Mouse (Mus musculus) MEL (cell line): ENCODE results near the gene Scn8a.

Experiments
- CHD1 ChIP-seq: IDR thresholded peaks from 2 replicates; pipeline ENCODE4 v1.6.1; 2012; ENCODE audit warnings: low read depth, mild to moderate bottlenecking, inconsistent platforms, low read length, improper control_type of control experiment
- CTCF ChIP-seq, 3 experiments: IDR thresholded peaks in 2 of 3; conservative IDR thresholded peaks in 1 of 3; 2 replicates each; pipeline ENCODE4 v1.5.1; 2011 to 2012; ENCODE audit warnings: low read length in 3 of 3, low read depth in 2 of 3, mild to moderate bottlenecking in 2 of 3, improper control_type of control experiment in 1 of 3, inconsistent platforms in 1 of 3, mixed read lengths in 1 of 3, moderate library complexity in 1 of 3; ENCODE audit not compliant: control insufficient read depth in 1 of 3, insufficient read depth in 1 of 3, poor library complexity in 1 of 3, severe bottlenecking in 1 of 3
- EP300 ChIP-seq, 2 experiments: IDR thresholded peaks; 2 replicates each; pipeline ENCODE4 v1.6.1; 2011; ENCODE audit warnings: improper control_type of control experiment in 2 of 2, low read length in 2 of 2, low read depth in 1 of 2, mild to moderate bottlenecking in 1 of 2
- GATA1 ChIP-seq: IDR thresholded peaks from 2 replicates; pipeline ENCODE4 v1.6.1; 2011; ENCODE audit warnings: low read depth, low read length, improper control_type of control experiment
- MAX ChIP-seq: IDR thresholded peaks from 2 replicates; pipeline ENCODE4 v1.6.1; 2011; ENCODE audit warnings: low read length, improper control_type of control experiment
- MEF2A ChIP-seq: IDR thresholded peaks from 2 replicates; pipeline ENCODE4 v1.6.1; 2014; ENCODE audit warnings: low read depth, mild to moderate bottlenecking, inconsistent platforms, low read length, improper control_type of control experiment; ENCODE audit not compliant: poor library complexity, insufficient replicate concordance, severe bottlenecking; ENCODE audit errors: extremely low read depth
- MXI1 ChIP-seq: IDR thresholded peaks from 2 replicates; pipeline ENCODE4 v1.6.1; 2011; ENCODE audit warnings: mild to moderate bottlenecking, low read depth, low read length, improper control_type of control experiment
- POLR2A ChIP-seq, 2 experiments: IDR thresholded peaks; 2 replicates each; pipeline ENCODE4 v1.6.1; 2011 to 2012; ENCODE audit warnings: low read length in 2 of 2, mild to moderate bottlenecking in 2 of 2, control low read depth in 1 of 2, improper control_type of control experiment in 1 of 2, low read depth in 1 of 2, moderate library complexity in 1 of 2; ENCODE audit not compliant: control insufficient read depth in 1 of 2, insufficient read depth in 1 of 2, poor library complexity in 1 of 2
- TCF12 ChIP-seq: IDR thresholded peaks from 2 replicates; pipeline ENCODE4 v1.6.1; 2014; ENCODE audit warnings: low read depth, mild to moderate bottlenecking, inconsistent platforms, low read length, improper control_type of control experiment, moderate library complexity

- TF ChIP-seq POLR2A (IDR thresholded peaks at IDR 0.05; ENCODE audit: control insufficient read depth in 1 of 2, insufficient read depth in 1 of 2, low read depth in 1 of 2, low read length in 2 of 2, poor library complexity in 1 of 2) (no peak), TCF12 (no peak), CTCF (IDR thresholded peaks at IDR 0.05 in 2 of 3, conservative IDR thresholded peaks at IDR 0.05 in 1 of 3; ENCODE audit: control insufficient read depth in 1 of 3, insufficient read depth in 1 of 3, low read depth in 2 of 3, low read length in 3 of 3, poor library complexity in 1 of 3, severe bottlenecking in 1 of 3) (no peak), EP300 (IDR thresholded peaks at IDR 0.05; ENCODE audit: low read depth in 1 of 2, low read length in 2 of 2) (no peak), MEF2A (no peak), MAX (no peak), CHD1 (no peak), GATA1 (no peak), MXI1 (no peak)
Observed at GRCm38 (mm10) chr15:101028960-101029359, 159.3 kb downstream of the Scn8a start.
